Mouse (Mus musculus) neural tube, embryonic 13.5 days (tissue): Measurements from ENCODE around the gene Catsper1. TPM values are rescaled to one million over a fixed set of nuclear protein-coding genes. Genes with fewer than 3 reads are reported as not detected.

ENCODE experiments used
- ATAC-seq: fragments of 200-750 bp; cut with Nextera tagmentation; 2 replicates; pipeline ENCODE4 v1.8.0; 2017; ENCODE audit warnings: low read depth, mild to moderate bottlenecking, moderate TSS enrichment, moderate library complexity
- H3K27ac ChIP-seq: fragments of 300-500 bp; sonication (generic); replicated peaks from 2 replicates; pipeline ENCODE4 v1.5.1; 2015; ENCODE audit warnings: moderate library complexity, mild to moderate bottlenecking, inconsistent platforms
- H3K27me3 ChIP-seq: fragments of 300-500 bp; sonication (generic); 2 replicates; pipeline ENCODE4 v1.6.1; 2015; ENCODE audit warnings: mild to moderate bottlenecking, inconsistent platforms
- H3K36me3 ChIP-seq: fragments of 300-500 bp; sonication (generic); 2 replicates; pipeline ENCODE4 v1.6.1; 2015; ENCODE audit warnings: mild to moderate bottlenecking, inconsistent platforms
- H3K4me1 ChIP-seq: fragments of 300-500 bp; sonication (generic); replicated peaks from 2 replicates; pipeline ENCODE4 v1.6.1; 2015; ENCODE audit warnings: inconsistent platforms
- H3K4me2 ChIP-seq: fragments of 300-500 bp; sonication (generic); 2 replicates; pipeline ENCODE4 v1.6.1; 2015; ENCODE audit warnings: inconsistent platforms, mild to moderate bottlenecking, moderate library complexity
- H3K4me3 ChIP-seq: fragments of 300-500 bp; sonication (generic); 2 replicates; pipeline ENCODE4 v1.5.1; 2015; ENCODE audit warnings: mild to moderate bottlenecking, inconsistent platforms
- H3K9ac ChIP-seq: fragments of 300-500 bp; sonication (generic); 2 replicates; pipeline ENCODE4 v1.6.1; 2015; ENCODE audit warnings: moderate library complexity, mild to moderate bottlenecking, inconsistent platforms
- H3K9me3 ChIP-seq: fragments of 300-500 bp; sonication (generic); 2 replicates; pipeline ENCODE4 v1.6.1; 2016; ENCODE audit warnings: inconsistent platforms
- WGBS: fragments of 180-500 bp; shearing (Covaris S2); methylation state at CpG from one replicate; pipeline ENCODE4 v1.1.7; 2015; 5-methylcytosine and 5-hydroxymethylcytosine counted together
- polyA plus RNA-seq: library from polyadenylated mRNA; unstranded; fragments of >200 nt; fragmentation: Nextera tagmentation; extraction: Ambion mirVana; gene quantifications from 2 replicates; pipeline ENCODE4 v1.2.1, GENCODE M21; 2015

The Catsper1 gene
- polyA plus RNA-seq, 1 experiment from 2014 or later, result not detected

DNA sequence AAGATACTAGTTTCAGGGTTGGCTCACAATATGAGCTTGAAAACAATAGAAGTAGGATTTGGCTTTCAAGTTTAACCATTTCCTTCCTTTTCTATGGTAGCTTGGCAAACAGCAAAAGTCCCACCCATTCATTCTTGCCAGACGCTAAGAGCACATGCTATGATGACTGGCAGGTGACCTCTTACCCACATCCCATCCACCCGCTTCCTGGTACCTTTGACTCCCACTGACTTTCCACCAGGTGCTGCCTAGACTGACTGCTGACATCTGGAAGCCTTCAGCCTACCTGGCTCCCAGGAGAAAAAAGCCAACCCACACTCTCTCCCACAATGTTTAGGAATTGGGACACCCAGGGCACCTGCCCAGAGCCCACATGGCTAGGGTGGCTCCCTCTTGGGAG, 28.6 kb downstream of the Catsper1 start:
- H3K27ac ChIP-seq, result no peak overlapping the region
- ATAC-seq, result no peak
- H3K4me2 ChIP-seq, result no peak overlapping the region
- 99% methylated on average over 2 of the region's 2 CpGs for WGBS
- H3K36me3 ChIP-seq, result peaks cover 28% of the 10 kb centered on the region
- H3K4me3 ChIP-seq, result no peak overlapping the region
- H3K9ac ChIP-seq, result no peak overlapping the region
- no peaks in the 10 kb centered on the region for H3K9me3 ChIP-seq
- no peaks in the 10 kb centered on the region for H3K27me3 ChIP-seq
- H3K4me1 ChIP-seq, result peaks cover 30% of the 10 kb centered on the region

- H3K9me3 ChIP-seq, result no peaks in the 10 kb centered on the region
- 20% methylated on average over 11 of the region's 11 CpGs for WGBS
- peak overlapping the region; percentile 98 for H3K4me3 ChIP-seq
- peak overlapping the region; percentile 94 for H3K27ac ChIP-seq
- H3K4me1 ChIP-seq, result peaks cover 30% of the 10 kb centered on the region
- H3K27me3 ChIP-seq, result no peaks in the 10 kb centered on the region
- peaks cover 45% of the 10 kb centered on the region for H3K36me3 ChIP-seq
- no peak for ATAC-seq
- H3K9ac ChIP-seq, result peak overlapping the region; percentile 92
- peak overlapping the region; percentile 94 for H3K4me2 ChIP-seq
Measured at GRCm38 (mm10) chr19:5365751-5366150, 30.2 kb downstream of the Catsper1 start.

DNA sequence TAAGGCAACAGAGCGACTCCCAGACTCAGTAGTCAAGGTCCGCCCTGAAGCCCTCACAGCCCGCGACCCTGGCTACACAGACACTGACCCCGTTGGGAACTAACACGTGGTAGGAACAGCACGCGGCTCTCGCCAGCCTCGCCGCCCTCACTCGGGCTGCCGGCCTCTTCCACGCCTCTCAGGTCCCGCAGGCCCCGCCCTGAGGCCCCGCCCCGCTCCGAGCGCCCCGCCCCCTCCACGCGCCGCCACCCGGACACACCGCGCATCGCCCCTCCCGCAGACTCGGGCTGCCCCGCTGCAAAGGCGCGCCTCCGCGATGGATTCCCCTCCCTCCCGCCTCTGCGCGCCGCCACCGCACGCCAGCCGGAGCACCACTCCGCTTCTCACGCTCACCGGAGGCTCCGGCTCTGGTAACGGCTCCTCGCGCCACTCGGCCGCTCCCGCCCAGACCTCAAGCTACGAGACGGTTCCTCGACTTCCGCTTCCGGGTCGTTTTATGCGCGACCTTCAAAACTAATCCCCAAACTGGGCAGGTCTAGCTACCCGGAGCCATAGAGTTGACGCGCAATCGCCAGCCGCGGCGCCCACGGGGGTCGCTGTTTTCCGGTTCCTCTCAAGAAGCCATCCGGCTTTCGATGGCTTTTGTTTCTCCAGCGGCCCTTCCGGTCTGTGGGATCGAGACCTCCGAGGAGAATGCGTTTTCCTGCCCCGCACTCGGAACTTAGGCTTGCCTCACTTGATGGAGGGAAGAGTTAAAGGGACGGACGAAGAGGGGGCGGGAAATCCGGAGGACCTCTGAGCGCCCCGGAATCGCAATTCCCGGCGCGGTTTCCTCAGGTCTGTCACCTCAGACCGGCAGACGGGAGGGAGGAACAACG, 30.9 kb downstream of the Catsper1 start, which contains the start of gene Eif1ad:
Eif1ad (plus strand) TSS at position 567 of the 878 bp plus-strand sequence.
- peak within 1 kb of the TSS; percentile 94 for H3K4me2 ChIP-seq
- under 1% methylated on average over 92 of the region's 92 CpGs for WGBS
- H3K36me3 ChIP-seq, result peaks cover 48% of the 10 kb centered on the region
- peak; percentile 97 for ATAC-seq
- H3K4me3 ChIP-seq, result peak within 1 kb of the TSS; percentile 98
- H3K9ac ChIP-seq, result peak within 1 kb of the TSS; percentile 92
- no peaks in the 10 kb centered on the region for H3K27me3 ChIP-seq
- no peaks in the 10 kb centered on the region for H3K9me3 ChIP-seq
- peaks cover 30% of the 10 kb centered on the region for H3K4me1 ChIP-seq
- peak within 1 kb of the TSS; percentile 94 for H3K27ac ChIP-seq

DNA sequence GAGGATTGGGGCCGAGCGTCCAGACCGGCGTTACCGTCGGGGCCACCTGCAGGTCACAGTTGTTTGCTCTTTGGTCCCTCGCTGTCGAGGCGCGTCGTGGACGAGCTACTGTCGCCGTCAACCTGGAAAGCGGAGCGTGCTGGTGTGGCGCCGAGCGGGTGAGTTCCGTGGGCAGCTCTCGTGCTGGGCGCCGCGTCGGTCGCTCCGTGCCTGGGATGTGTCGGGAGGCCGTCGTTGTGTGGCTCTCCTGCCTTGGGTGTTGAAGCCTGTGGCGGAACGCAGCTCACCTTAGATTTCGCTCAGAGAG, 31.5 kb downstream of the Catsper1 start, which contains the start of gene Banf1:
Banf1 (minus strand) TSS at position 116 of the 307 bp plus-strand sequence.
- H3K4me2 ChIP-seq, result peak within 1 kb of the TSS; percentile 94
- no peaks in the 10 kb centered on the region for H3K27me3 ChIP-seq
- H3K9ac ChIP-seq, result peak within 1 kb of the TSS; percentile 92
- H3K4me3 ChIP-seq, result peak within 1 kb of the TSS; percentile 98
- peaks cover 30% of the 10 kb centered on the region for H3K4me1 ChIP-seq
- under 1% methylated on average over 33 of the region's 33 CpGs for WGBS
- peak; percentile 29; the same call in 1 of the 2 replicates for ATAC-seq
- peaks cover 54% of the 10 kb centered on the region for H3K36me3 ChIP-seq
- H3K27ac ChIP-seq, result peak within 1 kb of the TSS; percentile 94
- H3K9me3 ChIP-seq, result no peaks in the 10 kb centered on the region

- Histone ChIP-seq H3K9ac (peak overlapping the region; percentile 92), H3K4me1 (peaks cover 30% of the 10 kb centered on the region), H3K27ac (peak overlapping the region; percentile 94), H3K4me3 (peak overlapping the region; percentile 98), H3K4me2 (peak overlapping the region; percentile 94), H3K27me3 (no peaks in the 10 kb centered on the region), H3K9me3 (no peaks in the 10 kb centered on the region), H3K36me3 (peaks cover 59% of the 10 kb centered on the region)
- ATAC-seq, result no peak
- WGBS, result 11% methylated on average over 11 of the region's 11 CpGs
Measured at GRCm38 (mm10) chr19:5367455-5367854, 31.9 kb downstream of the Catsper1 start.

DNA sequence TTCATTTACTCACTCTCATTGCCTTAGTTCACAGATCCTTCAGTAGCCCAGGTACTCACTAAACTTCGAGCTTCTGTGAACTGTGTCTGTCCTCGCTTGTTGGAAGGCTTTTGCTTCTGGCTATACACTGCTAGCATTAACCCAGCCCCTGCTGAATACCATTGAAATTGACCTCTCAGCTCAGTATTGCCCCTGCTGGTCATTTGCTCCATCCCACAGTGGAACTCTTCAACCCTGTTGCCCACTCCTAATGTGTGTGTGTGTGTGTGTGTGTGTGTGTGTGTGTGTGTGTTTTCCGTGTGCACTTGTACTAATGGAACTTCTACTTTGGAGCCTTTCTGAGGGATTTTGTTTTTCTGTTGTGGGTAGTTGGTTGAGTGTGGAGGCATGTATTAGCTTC, 35.4 kb downstream of the Catsper1 start:
- Histone ChIP-seq H3K4me3 (no peak overlapping the region), H3K27ac (no peak overlapping the region), H3K4me1 (peaks cover 16% of the 10 kb centered on the region), H3K36me3 (peaks cover 71% of the 10 kb centered on the region), H3K9ac (no peak overlapping the region), H3K4me2 (no peak overlapping the region), H3K9me3 (no peaks in the 10 kb centered on the region), H3K27me3 (no peaks in the 10 kb centered on the region)
- ATAC-seq, result no peak
- 85% methylated on average over 3 of the region's 3 CpGs for WGBS

DNA sequence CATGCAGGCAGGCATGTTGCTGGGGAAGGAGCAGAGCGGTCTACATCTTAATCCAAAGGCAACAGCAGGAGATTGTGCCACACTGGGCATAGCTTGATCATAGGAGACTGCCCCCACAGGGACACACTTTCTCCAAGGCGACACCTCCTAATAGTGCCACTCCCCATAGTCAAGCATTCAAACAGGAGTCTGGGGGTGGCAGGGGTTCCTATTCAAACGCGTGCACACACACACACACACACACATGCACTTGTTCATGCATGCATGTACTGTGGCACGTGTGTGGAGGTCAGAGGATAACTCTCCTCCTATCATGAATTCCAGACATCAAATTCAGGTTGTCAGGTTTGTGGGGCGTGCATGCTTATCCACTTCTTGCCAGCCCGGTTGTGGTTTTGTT, 37.2 kb downstream of the Catsper1 start:
- Histone ChIP-seq H3K27me3 (no peaks in the 10 kb centered on the region), H3K4me3 (no peak overlapping the region), H3K4me2 (no peak overlapping the region), H3K27ac (no peak overlapping the region), H3K4me1 (peaks cover 11% of the 10 kb centered on the region), H3K36me3 (peaks cover 87% of the 10 kb centered on the region), H3K9me3 (no peaks in the 10 kb centered on the region), H3K9ac (no peak overlapping the region)
- WGBS, result 91% methylated on average over 7 of the region's 7 CpGs
- no peak for ATAC-seq

DNA sequence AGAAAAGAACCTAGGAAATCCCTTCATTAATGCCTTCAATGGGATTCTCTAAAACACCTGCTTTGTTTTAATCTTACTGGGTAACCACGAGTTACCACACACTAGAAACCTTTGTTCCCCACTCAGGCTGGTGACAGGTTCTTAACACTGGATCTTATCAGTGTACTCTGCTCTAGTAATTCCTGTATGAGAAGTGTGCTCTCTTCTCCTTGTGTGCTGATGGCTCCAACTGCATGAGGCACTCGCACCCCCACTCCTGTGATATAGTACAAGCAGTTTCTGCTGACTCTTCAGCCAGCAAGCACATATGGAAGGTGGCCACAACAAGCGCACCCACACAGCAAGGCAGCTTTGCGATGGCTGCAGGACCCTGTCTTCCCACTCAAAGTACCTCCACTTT, 38.6 kb downstream of the Catsper1 start:
- no peaks in the 10 kb centered on the region for H3K9me3 ChIP-seq
- H3K9ac ChIP-seq, result no peak overlapping the region
- ATAC-seq, result no peak
- no peaks in the 10 kb centered on the region for H3K27me3 ChIP-seq
- H3K36me3 ChIP-seq, result peaks cover 89% of the 10 kb centered on the region
- no peak overlapping the region for H3K27ac ChIP-seq
- H3K4me1 ChIP-seq, result no peaks in the 10 kb centered on the region
- no peak overlapping the region for H3K4me3 ChIP-seq
- no peak overlapping the region for H3K4me2 ChIP-seq
- 89% methylated on average over 4 of the region's 4 CpGs for WGBS

DNA sequence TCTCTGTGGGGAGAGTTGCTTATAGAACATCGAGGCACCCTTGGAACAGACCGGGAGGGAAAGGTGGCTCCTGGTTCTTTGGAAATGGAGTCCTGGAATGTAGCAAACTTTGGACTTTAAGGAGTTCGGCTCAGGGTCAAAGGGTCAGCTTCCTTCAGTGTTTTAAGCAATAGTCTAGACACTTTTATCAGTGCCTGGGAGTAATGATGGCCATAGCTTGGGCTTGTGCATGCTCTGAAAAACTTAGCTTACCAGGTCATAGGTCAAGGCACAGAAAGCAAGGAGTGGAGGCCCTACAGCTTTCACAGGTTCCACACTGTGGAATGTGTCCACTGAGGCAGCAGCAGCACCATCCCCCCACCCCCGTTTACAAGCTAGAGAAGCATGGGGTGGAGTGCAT, 39.2 kb downstream of the Catsper1 start:
- Histone ChIP-seq H3K27ac (no peak overlapping the region), H3K4me2 (no peak overlapping the region), H3K9ac (no peak overlapping the region), H3K4me1 (no peaks in the 10 kb centered on the region), H3K4me3 (no peak overlapping the region), H3K36me3 (peaks cover 89% of the 10 kb centered on the region), H3K27me3 (no peaks in the 10 kb centered on the region), H3K9me3 (no peaks in the 10 kb centered on the region)
- WGBS, result 82% methylated on average over 4 of the region's 4 CpGs
- no peak for ATAC-seq

DNA sequence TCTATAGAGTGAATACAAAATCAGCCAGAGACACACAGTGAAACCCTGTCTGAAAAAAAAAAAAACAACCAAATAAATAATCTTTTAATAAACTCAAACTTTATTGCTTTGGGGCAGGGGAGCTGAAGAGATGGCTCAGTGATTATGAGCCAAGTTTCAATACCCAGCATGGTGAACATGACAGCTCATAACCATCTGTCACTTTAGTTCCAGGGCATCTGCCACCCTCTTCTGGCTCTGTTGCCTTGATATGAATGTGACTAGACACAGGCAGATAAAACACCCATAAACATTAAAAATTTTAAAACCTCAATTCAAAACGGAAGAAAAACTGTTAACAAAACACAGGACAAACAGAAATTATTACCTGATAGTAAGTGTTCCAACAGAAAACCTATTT, 41.9 kb downstream of the Catsper1 start:
- no peaks in the 10 kb centered on the region for H3K27me3 ChIP-seq
- no peaks in the 10 kb centered on the region for H3K9me3 ChIP-seq
- H3K27ac ChIP-seq, result no peak overlapping the region
- peaks cover 92% of the 10 kb centered on the region for H3K36me3 ChIP-seq
- no peaks in the 10 kb centered on the region for H3K4me1 ChIP-seq
- H3K9ac ChIP-seq, result no peak overlapping the region
- no peak overlapping the region for H3K4me2 ChIP-seq
- ATAC-seq, result no peak
- 85% methylated on average over 1 of the region's 1 CpGs for WGBS
- no peak overlapping the region for H3K4me3 ChIP-seq

DNA sequence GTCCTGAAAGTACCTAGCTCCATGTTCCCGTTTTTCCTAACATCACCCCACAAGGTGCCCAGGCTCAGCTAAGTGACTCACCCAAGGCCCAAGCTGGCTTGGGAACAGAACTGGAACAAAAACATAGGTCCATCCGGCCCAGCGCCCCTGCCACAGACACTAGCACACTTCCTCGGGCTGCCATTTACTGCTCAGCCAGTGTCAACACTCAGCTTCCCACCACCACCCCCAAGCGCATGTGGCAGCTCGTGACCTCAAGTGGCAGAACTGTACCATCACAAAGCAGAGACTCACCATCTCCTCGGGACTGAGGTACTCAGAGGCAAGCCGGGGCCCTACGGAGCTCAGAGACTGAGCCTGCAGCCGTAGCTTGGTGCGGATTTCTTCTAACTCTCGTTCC, 47.8 kb downstream of the Catsper1 start:
- no peak for ATAC-seq
- Histone ChIP-seq H3K4me3 (no peak overlapping the region), H3K27ac (no peak overlapping the region), H3K9ac (no peak overlapping the region), H3K27me3 (no peaks in the 10 kb centered on the region), H3K4me1 (peaks cover 17% of the 10 kb centered on the region), H3K36me3 (peaks cover 79% of the 10 kb centered on the region), H3K4me2 (no peak overlapping the region), H3K9me3 (no peaks in the 10 kb centered on the region)
- 94% methylated on average over 12 of the region's 12 CpGs for WGBS

GRCm38 (mm10) chr19:5384715-5385114, 49.2 kb downstream of the Catsper1 start:
- Histone ChIP-seq H3K9me3 (no peaks in the 10 kb centered on the region), H3K36me3 (peaks cover 65% of the 10 kb centered on the region), H3K9ac (no peak overlapping the region), H3K27me3 (no peaks in the 10 kb centered on the region), H3K27ac (no peak overlapping the region), H3K4me2 (no peak overlapping the region), H3K4me3 (no peak overlapping the region), H3K4me1 (peaks cover 26% of the 10 kb centered on the region)
- WGBS, result 89% methylated on average over 8 of the region's 8 CpGs
- ATAC-seq, result no peak
